Mouse (Mus musculus) embryo, embryonic 9.5 days (tissue): ENCODE measurements around the gene Vmn2r114.
"Not testable (repeated sequence)": the region's sequence is repeated elsewhere in the genome, so short reads cannot be mapped to it uniquely, and the experiment has no call there.

Experiments used
- DNase-seq: peaks from one replicate; pipeline ENCODE4 v3.0.0-alpha.2; 2017; ENCODE audit errors: extremely low spot score

Gene Vmn2r114

GRCm38 (mm10) chr17:23312437-23312836, at the start of gene Vmn2r114:
Gene Vmn2r114, minus strand, starts transcription at chr17:23312537.
- not testable (repeated sequence) for DNase-seq

GRCm38 (mm10) chr17:23351644-23352043, 39.3 kb upstream of the Vmn2r114 start:
- DNase-seq = no peak

GRCm38 (mm10) chr17:23343441-23343840, 31.1 kb upstream of the Vmn2r114 start, which contains the start of gene Vmn2r115:
Gene Vmn2r115, plus strand, starts transcription at chr17:23343741.
- not testable (repeated sequence) for DNase-seq

DNA sequence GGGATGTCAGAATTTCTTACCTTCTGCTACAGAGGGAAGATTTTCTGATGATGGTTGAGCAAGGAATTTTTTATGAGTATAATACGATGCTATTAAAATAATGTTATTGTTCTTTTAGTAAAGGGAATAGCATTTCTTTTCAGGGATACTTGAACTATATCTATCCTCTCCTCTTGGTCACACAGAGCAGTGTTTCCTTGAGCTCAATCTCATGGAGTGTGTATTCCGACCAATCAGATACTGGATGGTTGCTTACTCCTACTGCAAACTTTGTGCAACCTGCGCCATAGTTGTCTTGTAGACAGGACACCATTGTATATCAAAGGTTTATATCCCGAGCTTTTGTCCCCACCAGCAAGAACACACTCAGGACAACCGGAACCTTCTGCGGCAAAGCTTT, 18.3 kb upstream of the Vmn2r114 start:
- no peak for DNase-seq
